Mouse (Mus musculus): Measurements from ENCODE around the gene Mxra7. TPM values are rescaled to one million over a fixed set of nuclear protein-coding genes. Genes with fewer than 3 reads are reported as not detected.

Gene Mxra7
- polyA plus RNA-seq, 1 experiment: 17.8 TPM

- Histone ChIP-seq H3K4me3 (ENCODE audit: insufficient read depth, low read length) (no peak overlapping the region), H3K27ac (ENCODE audit: insufficient read depth, low read length) (no peak overlapping the region), H3K4me1 (ENCODE audit: control insufficient read depth, insufficient read depth, low read length) (peaks cover 3% of the 10 kb centered on the region; the same call in 1 of the 2 replicates)
- TF ChIP-seq CTCF (IDR thresholded peaks at IDR 0.05; ENCODE audit: extremely low read depth, insufficient read depth, low read length): no peak
- no peak for TF ChIP-seq POLR2A (IDR thresholded peaks at IDR 0.05; ENCODE audit: extremely low read depth, insufficient read depth, low read length)
Measured at GRCm38 (mm10) chr11:116812793-116813529, 14.9 kb downstream of the Mxra7 start.

- H3K4me1 ChIP-seq (ENCODE audit: control insufficient read depth, insufficient read depth, low read length): peaks cover 3% of the 10 kb centered on the region; the same call in 1 of the 2 replicates
- TF ChIP-seq POLR2A (IDR thresholded peaks at IDR 0.05; ENCODE audit: extremely low read depth, insufficient read depth, low read length) (peak; percentile 80), CTCF (IDR thresholded peaks at IDR 0.05; ENCODE audit: extremely low read depth, insufficient read depth, low read length) (no peak)
Measured at GRCm38 (mm10) chr11:116810983-116811901, 16.6 kb downstream of the Mxra7 start.

GRCm38 (mm10) chr11:116810528-116810927, 17.3 kb downstream of the Mxra7 start:
- Histone ChIP-seq H3K4me3 (ENCODE audit: insufficient read depth, low read length) (peak overlapping the region; percentile 30; the same call in 1 of the 2 replicates), H3K4me1 (ENCODE audit: control insufficient read depth, insufficient read depth, low read length) (peaks cover 3% of the 10 kb centered on the region; the same call in 1 of the 2 replicates), H3K27ac (ENCODE audit: insufficient read depth, low read length) (peak overlapping the region; percentile 33; the same call in 1 of the 2 replicates)
- TF ChIP-seq CTCF (IDR thresholded peaks at IDR 0.05; ENCODE audit: extremely low read depth, insufficient read depth, low read length): no peak
- TF ChIP-seq POLR2A (IDR thresholded peaks at IDR 0.05; ENCODE audit: extremely low read depth, insufficient read depth, low read length): no peak

More at GRCm38 (mm10) chr11:116810983-116811901, 16.6 kb downstream of the Mxra7 start:
- Histone ChIP-seq H3K27ac (ENCODE audit: insufficient read depth, low read length) (peak overlapping the region; percentile 33; the same call in 1 of the 2 replicates), H3K4me3 (ENCODE audit: insufficient read depth, low read length) (peak overlapping the region; percentile 30)

- TF ChIP-seq CTCF (IDR thresholded peaks at IDR 0.05; ENCODE audit: extremely low read depth, insufficient read depth, low read length): no peak
- no peak for TF ChIP-seq POLR2A (IDR thresholded peaks at IDR 0.05; ENCODE audit: extremely low read depth, insufficient read depth, low read length)
- peaks cover 3% of the 10 kb centered on the region; the same call in 1 of the 2 replicates for H3K4me1 ChIP-seq (ENCODE audit: control insufficient read depth, insufficient read depth, low read length)
- no peak overlapping the region for H3K4me3 ChIP-seq (ENCODE audit: insufficient read depth, low read length)
- no peak overlapping the region for H3K27ac ChIP-seq (ENCODE audit: insufficient read depth, low read length)
Measured at GRCm38 (mm10) chr11:116809520-116809919, 18.3 kb downstream of the Mxra7 start.

- TF ChIP-seq POLR2A (IDR thresholded peaks at IDR 0.05; ENCODE audit: extremely low read depth, insufficient read depth, low read length): no peak
- no peak for TF ChIP-seq CTCF (IDR thresholded peaks at IDR 0.05; ENCODE audit: extremely low read depth, insufficient read depth, low read length)
- no peak overlapping the region for H3K4me3 ChIP-seq (ENCODE audit: insufficient read depth, low read length)
- no peak overlapping the region for H3K27ac ChIP-seq (ENCODE audit: insufficient read depth, low read length)
- H3K4me1 ChIP-seq (ENCODE audit: control insufficient read depth, insufficient read depth, low read length): peaks cover 3% of the 10 kb centered on the region; the same call in 1 of the 2 replicates
Measured at GRCm38 (mm10) chr11:116808811-116809395, 18.9 kb downstream of the Mxra7 start.

GRCm38 (mm10) chr11:116807938-116808606, 19.8 kb downstream of the Mxra7 start:
- peaks cover 3% of the 10 kb centered on the region; the same call in 1 of the 2 replicates for H3K4me1 ChIP-seq (ENCODE audit: control insufficient read depth, insufficient read depth, low read length)
- H3K4me3 ChIP-seq (ENCODE audit: insufficient read depth, low read length): no peak overlapping the region
- TF ChIP-seq POLR2A (IDR thresholded peaks at IDR 0.05; ENCODE audit: extremely low read depth, insufficient read depth, low read length): no peak
- peak; percentile 91 for TF ChIP-seq CTCF (IDR thresholded peaks at IDR 0.05; ENCODE audit: extremely low read depth, insufficient read depth, low read length)
- no peak overlapping the region for H3K27ac ChIP-seq (ENCODE audit: insufficient read depth, low read length)

- peaks cover 3% of the 10 kb centered on the region; the same call in 1 of the 2 replicates for H3K4me1 ChIP-seq (ENCODE audit: control insufficient read depth, insufficient read depth, low read length)
- H3K27ac ChIP-seq (ENCODE audit: insufficient read depth, low read length): no peak overlapping the region
- H3K4me3 ChIP-seq (ENCODE audit: insufficient read depth, low read length): no peak overlapping the region
- TF ChIP-seq POLR2A (IDR thresholded peaks at IDR 0.05; ENCODE audit: extremely low read depth, insufficient read depth, low read length) (no peak), CTCF (IDR thresholded peaks at IDR 0.05; ENCODE audit: extremely low read depth, insufficient read depth, low read length) (no peak)
Measured at GRCm38 (mm10) chr11:116807526-116807925, 20.3 kb downstream of the Mxra7 start.

GRCm38 (mm10) chr11:116807116-116807515, 20.7 kb downstream of the Mxra7 start:
- Histone ChIP-seq H3K4me1 (ENCODE audit: control insufficient read depth, insufficient read depth, low read length) (peaks cover 3% of the 10 kb centered on the region; the same call in 1 of the 2 replicates), H3K27ac (ENCODE audit: insufficient read depth, low read length) (no peak overlapping the region)
- TF ChIP-seq POLR2A (IDR thresholded peaks at IDR 0.05; ENCODE audit: extremely low read depth, insufficient read depth, low read length) (no peak), CTCF (IDR thresholded peaks at IDR 0.05; ENCODE audit: extremely low read depth, insufficient read depth, low read length) (no peak)

More at GRCm38 (mm10) chr11:116807116-116807515, 20.7 kb downstream of the Mxra7 start:
- H3K4me3 ChIP-seq (ENCODE audit: insufficient read depth, low read length): no peak overlapping the region
